Mouse (Mus musculus) lung, adult 2 months (tissue): ENCODE results near the gene Trub2.

ENCODE experiments used
- CTCF ChIP-seq: fragments of 200-500 bp; IDR thresholded peaks from 2 replicates; pipeline ENCODE4 v1.5.1; 2011; ENCODE audit warnings: mild to moderate bottlenecking, low read length, control low read depth; ENCODE audit not compliant: insufficient read depth
- POLR2A ChIP-seq: fragments of 200-500 bp; IDR thresholded peaks from 2 replicates; pipeline ENCODE4 v1.6.1; 2011; ENCODE audit warnings: low read depth, mild to moderate bottlenecking, control low read depth, low read length, borderline replicate concordance; ENCODE audit errors: extremely low read depth

- no peak for TF ChIP-seq CTCF
- no peak for TF ChIP-seq POLR2A
Measured at GRCm38 (mm10) chr2:29792772-29793487, 4.6 kb upstream of the Trub2 start.
